Mouse (Mus musculus): ENCODE measurements at regions not wholly inside any gene's neighbourhood (a gene's known extent, or its start where the extent isn't known, plus 50 kb on each side); places are given as distances from the start of the nearest gene placed in this dataset.
A peak's percentile ranks its signal among the peaks of the same experiment; 100 is the strongest.
"Not testable (repeated sequence)": the region's sequence is repeated elsewhere in the genome, so short reads cannot be mapped to it uniquely, and the experiment has no call there.

- no peak for DNase-seq (ENCODE audit: low spot score in 2 of 2)
These were observed 965.3 kb upstream of the Robo1 start for GRCm38 (mm10) chr16:71342777-71343176.

- no peak for DNase-seq (ENCODE audit: low spot score in 2 of 2)
These were observed 963.5 kb upstream of the Robo1 start for GRCm38 (mm10) chr16:71344589-71344988.

- peak in 1 of 2 experiments; percentile 7 for DNase-seq (ENCODE audit: low spot score in 2 of 2)
These were observed 916.2 kb upstream of the Robo1 start for GRCm38 (mm10) chr16:71391872-71392271.

- not testable (repeated sequence) for DNase-seq (ENCODE audit: low spot score in 2 of 2)
These were observed 873.3 kb upstream of the Robo1 start for GRCm38 (mm10) chr16:71434791-71435190.

All from layer of hippocampus, adult 18-20 months (tissue).